Mouse (Mus musculus) spleen, postnatal 4 days (tissue): ENCODE results near the gene Dnah7b.
"Not testable (repeated sequence)": the region's sequence is repeated elsewhere in the genome, so short reads cannot be mapped to it uniquely, and the experiment has no call there.

ENCODE experiments used
- DNase-seq, 2 experiments: peaks; one replicate each; pipeline ENCODE4 v3.0.0; 2022; ENCODE audit warnings: low spot score in 2 of 2

Gene Dnah7b

DNA sequence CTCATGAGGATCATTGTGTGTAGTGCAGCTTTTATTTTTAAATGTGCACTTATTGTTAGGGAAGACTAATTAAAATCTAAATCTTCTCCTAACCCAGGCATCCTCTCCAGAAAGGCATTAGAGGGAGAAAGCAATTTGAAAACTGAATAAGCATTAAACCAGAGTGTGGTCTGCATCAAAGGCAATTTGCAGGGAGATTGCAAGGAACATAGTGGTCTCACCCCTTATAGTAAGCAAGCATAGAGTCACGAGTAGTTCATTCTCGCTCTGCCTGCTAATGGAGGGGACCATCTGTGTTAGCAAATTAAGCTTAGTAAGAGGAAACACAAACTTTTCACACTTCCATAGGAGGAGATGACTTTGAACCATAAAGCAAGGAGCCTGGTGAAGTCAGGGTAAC is 228.3 kb downstream of the Dnah7b start:
- DNase-seq: not testable (repeated sequence)

DNA sequence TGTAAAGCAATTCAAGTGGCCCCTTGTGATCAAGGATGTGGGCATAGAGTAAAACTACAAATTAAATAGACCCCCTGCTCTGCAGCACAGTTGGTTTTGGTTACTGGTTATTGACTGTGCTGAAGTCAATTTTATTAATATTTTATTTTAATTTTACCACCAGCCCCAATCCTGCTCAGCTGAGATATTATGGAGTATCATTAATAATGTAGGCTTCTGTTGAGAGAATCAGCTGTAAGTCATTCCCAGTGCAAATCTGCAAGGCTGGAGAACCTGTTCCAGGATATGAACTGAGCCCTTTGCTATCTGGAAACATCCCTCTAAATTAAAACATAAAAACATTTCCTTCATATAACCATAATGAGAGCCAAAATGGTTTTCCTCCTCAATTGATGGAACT is 259.8 kb downstream of the Dnah7b start:
- DNase-seq: not testable (repeated sequence)

DNA sequence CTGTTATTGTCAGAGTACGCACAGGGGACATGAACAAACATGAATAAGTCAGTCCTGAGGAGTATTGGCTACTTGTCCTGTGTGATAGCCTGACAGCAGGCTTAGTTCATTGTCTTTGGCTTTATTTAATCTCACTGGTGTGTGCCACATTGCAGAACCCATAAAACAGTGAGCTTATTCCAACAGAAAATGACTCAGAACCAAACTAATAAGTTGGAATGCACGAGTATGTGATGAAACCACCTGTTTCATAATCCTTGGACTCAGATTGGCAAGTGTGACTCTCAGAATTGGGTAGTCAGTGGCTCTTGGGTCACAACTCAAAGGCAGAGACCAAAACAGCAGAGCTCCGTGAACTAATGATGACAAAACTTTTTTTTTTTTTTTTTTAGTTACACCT is 279.2 kb downstream of the Dnah7b start:
- not testable (repeated sequence) for DNase-seq

DNA sequence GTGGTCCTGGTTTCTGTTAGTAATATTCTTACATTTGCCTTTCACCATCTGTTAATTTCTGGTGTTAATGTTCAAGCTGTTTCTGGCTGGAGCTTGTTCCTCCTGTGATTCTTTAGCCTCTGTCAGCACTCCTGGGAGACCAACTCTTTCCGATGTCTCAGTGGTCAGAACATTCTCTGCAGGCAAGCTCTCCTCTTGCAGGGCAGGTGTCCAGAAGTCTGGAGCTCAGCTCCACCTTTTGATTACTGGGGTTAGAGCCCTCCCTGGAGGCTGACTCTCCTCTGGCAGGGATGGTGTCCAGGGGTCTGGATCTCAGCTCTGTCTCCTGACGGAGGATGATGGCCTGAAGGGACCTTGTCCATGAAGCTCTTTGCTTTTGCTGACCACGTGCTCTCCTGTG is 314.5 kb downstream of the Dnah7b start:
- not testable (repeated sequence) for DNase-seq

DNA sequence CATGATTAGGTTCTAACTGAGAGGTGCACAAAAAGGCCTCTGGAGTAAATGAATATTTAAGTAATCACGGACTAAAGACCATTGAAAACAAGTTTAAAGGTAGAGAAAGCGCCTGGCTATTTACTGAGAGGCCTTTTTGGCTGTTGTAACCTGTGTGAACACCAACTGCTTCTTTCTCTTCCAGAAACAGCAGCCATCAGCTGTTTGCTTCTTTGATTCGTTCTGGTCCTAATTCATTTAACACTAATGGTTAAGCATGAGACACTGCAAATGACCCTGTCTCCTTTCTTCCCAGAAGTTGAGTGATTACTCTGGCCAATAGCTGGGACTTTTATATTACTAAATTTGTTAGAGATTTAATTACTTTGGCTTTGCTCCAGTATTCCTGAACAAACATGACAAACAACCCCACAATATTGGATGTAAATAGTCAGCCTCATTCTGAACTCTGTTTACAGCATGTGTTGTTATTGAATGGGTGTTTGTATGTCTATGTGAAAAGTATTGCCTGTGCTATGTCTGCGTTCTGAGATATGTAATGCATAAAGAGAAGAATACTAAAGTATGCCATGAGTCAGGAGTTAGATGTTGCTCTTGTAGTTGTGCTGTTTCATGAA is 328.7 kb downstream of the Dnah7b start:
- DNase-seq: not testable (repeated sequence)

DNA sequence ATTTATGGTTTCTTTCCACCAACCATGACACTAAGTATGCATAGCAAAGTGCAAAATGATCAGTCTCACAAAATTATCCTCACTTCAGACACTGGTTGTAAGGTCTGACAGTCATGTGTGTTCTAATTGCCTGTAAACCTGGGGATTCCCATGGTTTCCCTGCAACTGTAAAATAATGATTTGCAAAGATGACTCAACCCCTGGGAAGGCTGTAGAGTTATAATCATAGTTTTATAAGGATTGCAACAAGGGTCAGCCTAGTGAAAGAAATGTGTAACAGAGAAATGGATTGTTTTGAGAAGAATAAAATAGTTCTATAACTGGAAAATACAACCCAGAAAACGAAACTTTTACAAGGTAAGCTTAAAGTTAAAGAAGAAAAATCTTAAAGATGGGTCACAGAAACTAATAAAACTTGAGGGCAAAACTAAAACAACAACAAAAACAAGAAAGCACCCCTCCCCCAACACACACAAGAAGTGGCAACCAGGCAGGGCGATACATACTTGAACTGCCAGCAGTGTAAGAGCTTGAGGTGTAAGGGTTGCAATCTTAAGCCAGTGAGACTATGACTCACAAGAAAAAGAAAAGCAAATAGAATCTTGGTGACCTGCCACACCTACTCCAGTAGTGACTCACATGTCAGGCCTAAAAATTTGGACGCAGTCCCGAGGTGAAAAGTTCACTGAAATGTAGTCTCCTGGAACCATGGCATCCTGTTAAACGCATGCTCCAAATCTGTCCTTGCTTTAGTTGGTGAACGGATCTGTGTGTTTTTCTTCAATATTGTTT is 342.4 kb downstream of the Dnah7b start:
- DNase-seq: no peak

DNA sequence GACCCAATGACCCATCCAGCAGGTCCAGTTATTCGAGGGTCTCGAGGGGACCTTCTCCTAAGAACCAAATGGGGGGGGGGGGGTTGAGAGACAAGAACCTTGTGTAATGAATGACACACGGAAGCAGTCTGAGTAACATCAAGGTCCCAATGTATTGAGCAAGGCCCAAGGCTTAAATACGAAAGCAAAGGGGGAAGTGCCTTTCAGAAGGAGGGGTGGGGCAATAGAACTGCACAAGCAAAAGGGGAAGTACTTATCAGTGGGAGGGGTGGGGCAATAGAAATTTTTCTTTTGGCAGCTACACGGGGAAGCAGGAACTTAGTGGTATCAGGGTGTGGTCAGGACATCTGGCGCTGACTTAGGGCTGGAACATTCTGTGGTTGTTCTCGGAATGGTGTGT is 348.7 kb downstream of the Dnah7b start:
- not testable (repeated sequence) for DNase-seq

DNA sequence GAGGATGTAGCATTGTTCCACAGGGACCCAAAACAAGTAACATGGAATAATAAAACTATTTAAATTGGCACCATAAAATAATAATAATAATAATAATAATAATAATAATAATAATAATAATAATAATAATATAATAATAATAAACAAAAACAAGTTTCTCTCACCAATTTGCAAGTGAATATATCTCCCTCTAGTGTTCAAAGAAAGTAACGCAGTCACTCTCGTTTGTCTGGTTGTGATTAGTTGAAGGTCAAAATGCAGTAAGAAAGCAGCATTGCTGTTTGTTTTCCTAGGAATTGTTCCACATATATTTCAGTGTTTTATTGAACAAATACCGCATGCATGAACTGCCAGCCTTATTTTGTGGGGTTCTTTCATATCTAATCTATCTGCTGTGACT is 350.8 kb downstream of the Dnah7b start:
- not testable (repeated sequence) for DNase-seq

DNA sequence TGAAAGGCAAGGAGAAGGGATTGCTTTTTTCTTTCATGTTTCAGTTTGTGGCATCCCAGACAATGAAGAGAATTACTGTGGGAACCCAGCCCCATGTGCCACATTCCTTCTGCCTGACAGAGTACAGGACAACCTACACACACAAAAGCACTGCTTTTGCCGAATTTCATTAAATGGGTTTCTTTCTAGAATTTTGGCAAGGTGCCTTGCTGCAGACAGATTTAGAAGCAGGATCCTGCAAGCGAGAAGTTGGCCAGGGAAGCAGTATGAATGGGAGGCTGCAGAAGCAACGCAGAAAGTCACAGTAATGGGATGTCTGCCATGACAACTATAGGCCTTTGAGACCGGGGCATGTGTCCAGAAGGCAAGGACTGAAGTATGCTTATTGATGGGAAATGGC is 352.9 kb downstream of the Dnah7b start:
- DNase-seq: not testable (repeated sequence)
